Mouse (Mus musculus) R1 (cell line): ENCODE measurements around the gene Zfhx3.
A peak's percentile ranks its signal among the peaks of the same experiment; 100 is the strongest.

Experiments used
- DNase-seq: peaks from one replicate; pipeline ENCODE4 v3.0.0-alpha.2; 2018; ENCODE audit warnings: low read depth, low spot score

Zfhx3 gene

DNA sequence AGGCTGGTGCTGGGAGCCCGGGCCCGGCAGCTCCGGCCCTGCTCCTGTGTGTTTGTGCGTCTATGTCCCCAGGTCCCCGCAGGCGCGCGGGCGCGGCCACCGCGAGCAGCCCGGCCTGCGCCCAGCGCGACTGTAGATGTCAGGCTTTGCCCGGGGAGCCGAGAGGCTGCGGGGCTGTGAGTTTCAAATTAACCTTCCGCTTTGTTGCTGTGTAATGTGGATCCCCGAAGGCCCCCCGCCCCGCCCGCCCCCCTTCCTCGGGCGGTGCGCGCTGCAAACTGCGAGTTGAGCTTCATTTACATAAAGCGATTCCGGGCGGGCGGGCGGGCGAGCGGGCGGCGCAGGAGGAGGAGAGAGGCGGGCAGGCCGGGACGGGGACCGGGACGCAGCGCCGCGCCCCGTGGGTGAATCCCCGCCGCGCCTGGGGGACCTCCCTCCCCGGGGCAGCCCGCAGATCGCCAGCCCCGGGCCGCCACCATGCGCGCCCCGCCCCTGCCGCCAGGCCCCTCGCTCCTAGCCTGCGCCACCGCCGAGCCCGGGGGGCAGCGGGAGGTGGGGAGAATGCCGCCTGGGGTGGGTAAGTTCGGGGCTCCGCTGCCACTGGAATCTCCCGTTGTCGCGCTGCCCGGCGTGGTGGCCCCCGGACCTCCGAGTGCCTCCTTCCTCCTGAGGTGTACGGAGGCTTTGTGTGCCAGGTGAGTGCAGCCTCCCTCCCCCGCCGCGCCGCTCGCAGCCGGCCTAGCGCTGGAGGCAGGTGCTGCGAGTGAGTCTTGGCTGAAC, 772.4 kb downstream of the Zfhx3 start:
- peak; percentile 76 for DNase-seq

GRCm38 (mm10) chr8:108715416-108715948, 773.0 kb downstream of the Zfhx3 start:
- peak; percentile 93 for DNase-seq

DNA sequence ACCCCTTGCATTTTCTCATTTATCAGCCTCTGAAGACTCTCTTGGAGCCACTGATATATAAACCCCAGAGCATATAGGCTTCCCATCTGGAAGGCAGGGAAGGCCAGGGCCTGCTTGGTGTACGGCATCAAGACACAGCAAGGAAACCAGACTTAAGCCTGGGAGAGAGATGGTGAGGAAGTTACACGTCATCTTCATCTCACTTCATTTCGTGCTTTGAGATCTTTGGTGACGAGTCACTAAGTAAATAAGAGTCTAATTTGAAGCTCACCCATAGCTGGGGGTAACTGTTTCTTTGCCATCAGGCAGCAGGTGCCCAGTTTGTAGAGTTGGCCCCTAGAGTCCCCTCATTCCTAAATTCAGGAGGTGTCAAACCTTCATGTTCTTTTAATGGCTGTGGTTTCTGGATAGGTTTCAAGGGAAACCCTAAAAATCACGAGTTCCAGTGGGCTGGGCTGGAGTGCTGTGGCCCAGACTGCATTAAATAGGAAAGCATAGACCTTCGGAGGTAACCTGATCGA, 773.9 kb downstream of the Zfhx3 start:
- no peak for DNase-seq

GRCm38 (mm10) chr8:108717545-108717944, 775.1 kb downstream of the Zfhx3 start:
- DNase-seq, result no peak

GRCm38 (mm10) chr8:108718031-108718430, 775.6 kb downstream of the Zfhx3 start:
- peak; percentile 70 for DNase-seq

- no peak for DNase-seq
Measured at GRCm38 (mm10) chr8:108720840-108721239, 778.4 kb downstream of the Zfhx3 start.

GRCm38 (mm10) chr8:108722671-108723513, 780.4 kb downstream of the Zfhx3 start:
- DNase-seq, result peak; percentile 99

DNA sequence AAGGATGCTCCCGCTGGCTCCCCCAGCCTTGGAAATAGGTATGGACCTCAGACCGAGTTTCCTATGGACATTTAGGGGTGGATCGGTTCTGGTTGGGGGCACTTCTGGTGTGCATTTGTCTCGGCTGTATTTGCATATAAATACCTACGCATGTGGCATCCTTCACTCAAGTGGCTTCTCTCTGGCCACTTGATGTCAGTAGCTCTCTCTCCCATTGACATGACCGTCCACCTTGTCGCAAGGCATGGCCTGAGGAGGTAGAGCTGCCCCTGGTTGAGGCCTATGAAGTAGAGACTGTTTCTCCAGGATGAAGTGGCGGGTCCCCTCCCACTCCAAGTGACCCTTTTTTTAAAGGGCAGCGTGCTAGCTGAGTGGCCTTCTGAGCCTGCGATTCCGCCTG, 781.2 kb downstream of the Zfhx3 start:
- no peak for DNase-seq

- DNase-seq, result no peak
Measured at GRCm38 (mm10) chr8:108724818-108725506, 782.5 kb downstream of the Zfhx3 start.

- DNase-seq, result peak; percentile 67
Measured at GRCm38 (mm10) chr8:108725631-108726030, 783.2 kb downstream of the Zfhx3 start.

- DNase-seq, result peak; percentile 95
Measured at GRCm38 (mm10) chr8:108726541-108727241, 784.2 kb downstream of the Zfhx3 start.

GRCm38 (mm10) chr8:108729169-108729568, 786.7 kb downstream of the Zfhx3 start:
- DNase-seq, result peak; percentile 93

- peak; percentile 93 for DNase-seq
Measured at GRCm38 (mm10) chr8:108729667-108730329, 787.4 kb downstream of the Zfhx3 start.

DNA sequence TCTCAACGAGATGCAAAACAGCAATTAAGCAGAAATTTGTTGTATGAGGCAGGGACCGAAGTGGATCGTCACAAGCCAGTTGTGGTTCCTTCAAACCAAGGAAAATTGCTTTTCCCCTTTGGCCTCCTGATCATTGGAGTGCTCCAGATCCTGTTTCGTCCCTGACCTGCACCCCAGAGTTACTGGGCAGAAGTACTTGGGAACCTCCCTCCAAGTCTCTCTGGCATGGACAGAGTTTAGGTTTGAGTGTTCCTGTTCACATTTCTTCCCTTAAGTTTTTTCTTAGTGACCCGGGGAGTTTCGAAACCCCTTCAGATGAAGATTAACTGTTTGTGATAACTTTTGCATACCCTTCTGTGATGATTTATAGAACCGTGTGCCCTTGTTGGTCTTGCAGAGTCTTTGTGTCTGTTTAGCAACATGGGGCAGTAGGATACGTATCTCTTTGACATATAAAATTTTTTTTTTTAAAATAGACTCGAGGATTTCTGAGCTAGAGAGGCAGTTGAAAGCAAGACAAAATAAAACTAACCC, 788.5 kb downstream of the Zfhx3 start:
- no peak for DNase-seq

DNA sequence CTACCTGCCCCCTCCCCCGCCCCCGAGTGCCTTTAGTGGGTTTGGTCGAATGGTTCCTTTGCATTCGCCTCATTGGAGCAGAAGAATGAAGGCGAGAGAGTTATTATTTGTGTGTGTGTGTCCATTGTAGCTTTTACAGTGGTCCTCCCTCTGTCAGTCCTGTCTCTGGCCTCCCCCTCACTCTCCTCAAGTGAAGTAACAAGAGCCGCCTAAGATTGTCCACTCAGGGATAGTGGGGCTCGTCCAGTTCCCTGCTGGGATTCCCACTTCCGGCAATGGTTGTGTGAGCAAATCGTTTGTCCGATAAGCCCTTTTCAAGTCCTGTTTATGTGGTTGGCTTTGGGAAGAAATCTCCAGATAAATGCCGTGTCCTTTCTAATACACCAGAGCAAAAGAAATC, 790.1 kb downstream of the Zfhx3 start:
- no peak for DNase-seq

- peak; percentile 41 for DNase-seq
Measured at GRCm38 (mm10) chr8:108733385-108733784, 790.9 kb downstream of the Zfhx3 start.

- DNase-seq, result no peak
Measured at GRCm38 (mm10) chr8:108736442-108736841, 794.0 kb downstream of the Zfhx3 start.

DNA sequence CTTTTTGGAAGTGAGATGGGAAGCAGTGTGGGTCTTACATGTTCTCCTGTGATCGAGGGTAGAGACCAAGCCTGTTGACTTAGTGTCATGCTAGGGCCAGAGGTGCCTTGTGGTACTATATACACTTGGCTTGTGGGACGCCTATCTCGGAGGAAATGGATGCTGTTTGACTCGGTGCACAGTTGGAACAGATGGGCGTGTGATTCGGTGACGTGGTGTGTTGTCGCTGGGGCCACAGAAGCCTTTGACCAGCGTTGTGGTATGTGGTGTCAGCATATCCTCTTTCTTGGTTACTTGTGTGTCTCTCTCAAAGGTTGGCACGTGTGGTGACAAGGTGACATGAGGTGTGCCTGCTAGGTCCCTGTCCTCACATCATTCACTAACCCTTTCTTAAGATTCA, 795.7 kb downstream of the Zfhx3 start:
- DNase-seq, result no peak

DNA sequence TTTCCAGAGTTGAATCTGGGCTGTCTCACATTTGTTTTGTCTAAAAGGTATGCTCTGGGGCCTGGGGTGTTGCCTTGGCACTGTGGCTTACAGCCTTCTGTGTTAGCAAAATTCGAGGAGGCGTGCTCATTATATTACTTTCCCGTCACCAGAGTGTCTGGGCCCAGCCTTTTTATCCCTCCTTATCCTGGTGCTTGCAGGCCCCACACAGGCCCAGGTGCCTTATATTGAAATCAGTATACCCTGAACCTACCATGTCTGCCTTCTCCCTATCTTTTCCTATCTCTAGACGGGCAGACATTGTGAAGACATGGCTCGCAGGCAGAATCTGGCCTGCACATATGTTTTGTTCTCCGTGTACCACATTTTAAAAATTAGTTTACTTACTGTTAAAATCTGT, 797.1 kb downstream of the Zfhx3 start:
- no peak for DNase-seq

- DNase-seq, result no peak
Measured at GRCm38 (mm10) chr8:108740443-108740842, 798.0 kb downstream of the Zfhx3 start.
